Mouse (Mus musculus): ENCODE measurements around the gene Cpxm2. TPM values are rescaled to one million over a fixed set of nuclear protein-coding genes. Genes with fewer than 3 reads are reported as not detected.

The Cpxm2 gene
- 10 to 100 TPM; 35.9 to 58.1 TPM for total RNA-seq (2021)
- long read RNA-seq, experiment 1, partial matches to known transcripts: 84 of 103 reads
- long read RNA-seq, experiment 1, other reads (novel, unspliced or antisense): 19 of 103 reads
- long read RNA-seq, experiment 2, partial matches to known transcripts: 20 of 31 reads
- long read RNA-seq, experiment 2, other reads (novel, unspliced or antisense): 11 of 31 reads

GRCm38 (mm10) chr7:132154368-132154961 lies at the start of gene Cpxm2:
Cpxm2 (minus strand) TSS chr7:132154739.
- DNase-seq: peak in 1 of 2 experiments; percentile 6

- no peak for DNase-seq
Measured at GRCm38 (mm10) chr7:132204073-132204612, 49.6 kb upstream of the Cpxm2 start.

- no peak for DNase-seq
Measured at GRCm38 (mm10) chr7:132199686-132200085, 45.1 kb upstream of the Cpxm2 start.

- DNase-seq: no peak
Measured at GRCm38 (mm10) chr7:132198806-132199205, 44.3 kb upstream of the Cpxm2 start.

- no peak for DNase-seq
Measured at GRCm38 (mm10) chr7:132197817-132198475, 43.4 kb upstream of the Cpxm2 start.

- peak; percentile 71 to 83 for DNase-seq
Measured at GRCm38 (mm10) chr7:132196581-132196980, 42.0 kb upstream of the Cpxm2 start.

- peak; percentile 53 to 66 for DNase-seq
Measured at GRCm38 (mm10) chr7:132193606-132194005, 39.1 kb upstream of the Cpxm2 start.

- DNase-seq: no peak
Measured at GRCm38 (mm10) chr7:132187456-132187855, 32.9 kb upstream of the Cpxm2 start.

GRCm38 (mm10) chr7:132183892-132184404 lies 29.4 kb upstream of the Cpxm2 start:
- no peak for DNase-seq

- no peak for DNase-seq
Measured at GRCm38 (mm10) chr7:132181586-132182198, 27.2 kb upstream of the Cpxm2 start.

GRCm38 (mm10) chr7:132181042-132181441 lies 26.5 kb upstream of the Cpxm2 start:
- no peak for DNase-seq

- DNase-seq: no peak
Measured at GRCm38 (mm10) chr7:132179049-132179448, 24.5 kb upstream of the Cpxm2 start.

- DNase-seq: no peak
Measured at GRCm38 (mm10) chr7:132174787-132175186, 20.2 kb upstream of the Cpxm2 start.

- no peak for DNase-seq
Measured at GRCm38 (mm10) chr7:132174296-132174695, 19.8 kb upstream of the Cpxm2 start.

GRCm38 (mm10) chr7:132172220-132172619 lies 17.7 kb upstream of the Cpxm2 start:
- DNase-seq: no peak

GRCm38 (mm10) chr7:132171716-132172115 lies 17.2 kb upstream of the Cpxm2 start:
- no peak for DNase-seq

- no peak for DNase-seq
Measured at GRCm38 (mm10) chr7:132169419-132170169, 15.1 kb upstream of the Cpxm2 start.

GRCm38 (mm10) chr7:132167239-132167638 lies 12.7 kb upstream of the Cpxm2 start:
- no peak for DNase-seq

- DNase-seq: no peak
Measured at GRCm38 (mm10) chr7:132162254-132162653, 7.7 kb upstream of the Cpxm2 start.

- DNase-seq: no peak
Measured at GRCm38 (mm10) chr7:132158321-132159025, 3.9 kb upstream of the Cpxm2 start.

GRCm38 (mm10) chr7:132153725-132154147 lies 803 bp downstream of the Cpxm2 start:
- DNase-seq: peak; percentile 1 to 3
